Mouse (Mus musculus): ENCODE results near the gene Mtfmt.

Mtfmt gene

DNA sequence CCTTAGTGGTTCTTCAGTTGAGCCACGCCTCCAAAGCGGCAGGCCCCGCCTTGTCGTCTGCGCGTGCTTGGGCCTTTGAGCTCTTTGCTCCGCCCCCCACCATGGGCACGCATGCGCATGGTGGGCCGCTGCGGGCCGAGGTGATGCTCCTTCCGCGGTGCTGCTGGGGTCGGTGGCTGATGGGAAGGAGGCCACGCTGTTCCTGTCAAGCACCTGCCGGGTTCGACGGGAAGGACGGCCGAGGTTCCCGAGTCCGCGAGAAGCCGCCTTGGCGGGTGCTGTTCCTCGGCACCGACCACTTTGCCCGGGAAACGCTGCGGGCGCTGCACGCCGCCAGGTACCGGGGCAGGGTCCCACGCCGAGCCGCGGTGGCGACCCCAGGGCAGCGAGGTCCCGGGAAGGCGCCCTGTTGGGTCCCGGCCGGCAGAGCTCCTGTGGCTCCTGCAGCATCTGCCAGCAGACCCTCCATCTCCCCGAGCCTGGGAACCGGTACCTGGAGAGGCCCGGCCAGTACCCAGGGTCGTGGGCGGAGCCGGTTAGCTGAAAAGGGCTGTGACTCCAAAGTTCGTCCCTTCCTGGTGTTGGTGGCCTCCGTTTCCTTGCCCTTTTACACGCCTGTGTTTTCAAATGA lies at the start of gene Mtfmt:
Gene Mtfmt, plus strand, starts transcription at position 112 of the 631 bp plus-strand sequence.
- peak; percentile 79 for DNase-seq (ENCODE audit: low read depth, low spot score)

DNA sequence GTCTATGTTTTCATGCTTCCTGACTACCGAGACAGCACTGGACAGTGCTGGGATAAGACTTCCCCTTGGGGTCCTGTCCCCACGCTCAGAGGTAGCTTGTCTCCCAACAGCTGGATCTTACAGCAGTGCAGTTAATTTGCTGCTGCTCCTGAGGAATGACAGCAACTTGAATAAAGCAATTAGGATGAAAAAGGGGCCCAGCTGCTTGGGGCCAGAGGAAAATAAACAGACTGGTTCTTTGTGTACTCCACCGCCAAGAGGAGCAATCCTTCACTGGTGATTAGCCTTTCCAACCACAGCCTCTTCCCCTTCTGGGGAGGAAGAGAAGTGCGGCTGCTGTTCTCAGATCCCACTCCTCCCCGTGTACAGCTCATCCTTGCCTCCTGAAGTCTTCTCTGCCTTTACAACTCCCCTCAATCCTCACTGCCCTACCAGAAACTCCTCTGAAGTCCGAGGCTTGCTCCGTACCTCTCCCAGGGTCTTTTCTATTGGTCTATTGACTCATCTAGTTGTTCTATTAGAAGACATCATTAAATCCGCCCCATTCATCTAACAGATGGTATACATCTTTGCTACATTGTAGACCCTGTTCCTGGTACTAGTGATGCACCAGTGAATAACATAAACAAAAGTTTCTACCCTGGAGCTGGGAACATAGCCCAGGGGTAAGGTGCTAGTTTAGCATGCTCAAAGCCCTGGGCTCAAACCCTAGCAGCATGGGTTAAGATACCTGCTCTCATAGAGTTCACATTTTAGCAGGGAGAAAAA lies 49.0 kb upstream of the Mtfmt start:
- DNase-seq (ENCODE audit: low read depth, low spot score) = no peak

DNA sequence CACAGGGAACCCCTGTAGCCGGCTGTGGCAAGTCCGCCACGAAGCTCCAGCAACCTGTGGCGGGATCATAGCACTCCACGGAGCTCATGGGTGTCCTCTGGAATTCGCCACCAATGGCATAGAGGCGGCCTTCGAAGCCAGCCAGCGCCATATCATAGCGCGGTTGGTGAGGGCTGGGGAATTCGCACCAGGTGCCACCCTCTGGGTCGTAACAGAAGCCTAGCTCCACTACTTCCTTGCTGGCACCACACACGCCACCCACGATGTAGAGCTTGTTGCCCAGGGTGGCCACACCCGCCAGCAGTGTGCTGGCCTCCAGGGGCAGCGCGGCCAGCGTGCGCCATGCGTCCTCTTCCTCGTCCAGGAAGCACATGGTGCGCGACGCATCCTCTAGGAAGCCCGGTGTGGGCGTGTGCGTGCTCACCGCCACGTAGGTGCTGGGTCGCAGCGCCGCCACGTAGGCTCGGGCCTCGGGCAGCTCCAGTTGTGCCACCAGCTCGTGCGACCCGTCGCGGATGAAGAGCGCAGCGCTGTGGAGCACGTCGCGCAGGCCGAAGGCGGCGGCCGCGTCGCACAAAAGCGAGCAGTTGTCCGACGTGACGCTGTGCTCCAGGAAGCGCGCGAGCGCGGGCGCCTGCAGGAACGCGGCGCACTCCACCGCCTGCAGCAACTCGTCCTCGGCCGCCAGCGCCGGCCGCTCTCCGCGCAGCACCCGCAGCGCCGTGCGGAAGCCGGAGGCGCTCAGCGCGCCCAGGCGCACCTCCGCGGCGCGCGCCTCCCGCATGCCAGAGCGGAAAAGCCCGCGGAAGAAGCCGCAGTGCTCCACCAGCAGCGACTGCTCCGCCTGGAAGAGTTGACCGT lies 44.6 kb upstream of the Mtfmt start:
- DNase-seq (ENCODE audit: low read depth, low spot score) = no peak

DNA sequence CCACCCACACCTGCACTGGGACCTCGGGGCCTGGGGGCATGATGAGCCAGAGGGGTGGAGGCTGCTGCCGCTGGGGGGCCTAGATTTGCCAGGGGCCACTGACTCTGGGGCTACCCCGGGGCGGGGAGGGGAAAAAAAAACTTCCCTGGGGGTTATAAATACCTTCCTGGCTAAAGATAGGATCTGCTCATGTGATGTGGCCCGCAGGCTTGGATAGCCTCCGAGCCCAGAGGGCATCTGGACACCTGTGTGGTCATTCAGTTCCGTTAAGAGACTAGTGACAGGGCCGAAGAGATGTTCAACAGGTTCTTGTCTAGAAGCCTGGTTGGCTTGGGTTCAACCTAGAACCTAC lies 44.0 kb upstream of the Mtfmt start, which contains the start of gene Kbtbd13:
Gene Kbtbd13, minus strand, starts transcription at position 40 of the 352 bp plus-strand sequence.
- no peak for DNase-seq (ENCODE audit: low read depth, low spot score)

DNA sequence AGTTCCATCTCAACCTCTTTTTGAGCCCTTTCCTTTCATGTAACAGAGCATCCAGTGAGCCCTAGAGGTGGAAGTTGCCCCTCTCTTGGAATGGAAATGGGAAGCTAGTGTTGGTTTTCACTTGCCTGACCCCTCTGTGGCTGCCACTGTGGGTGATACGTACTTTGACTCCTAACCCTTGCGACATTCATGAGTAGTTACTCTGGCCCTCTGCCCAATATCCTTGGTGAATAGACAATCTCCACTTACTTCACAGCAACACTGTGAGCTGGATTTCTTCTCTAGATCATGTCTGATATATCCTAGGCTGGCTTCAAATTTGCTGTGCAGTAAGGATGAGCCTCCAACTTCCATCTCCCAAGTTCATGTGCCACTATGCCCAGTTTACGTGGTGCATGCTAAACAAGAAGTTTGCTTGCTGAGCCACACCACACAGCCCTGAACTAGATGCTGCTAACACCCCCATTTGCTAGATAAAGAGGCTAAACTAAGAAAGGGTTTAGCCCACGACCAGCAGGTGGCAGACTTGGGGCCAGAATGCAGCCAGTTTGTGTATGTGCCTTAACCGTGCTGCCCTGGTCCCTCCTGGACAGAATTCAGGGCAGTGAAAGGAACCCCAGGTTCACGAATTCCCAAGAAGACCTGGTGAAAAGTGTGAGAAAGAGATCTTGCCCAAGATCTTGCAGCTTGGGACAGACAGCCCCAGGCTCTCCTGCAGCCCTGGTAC lies 42.8 kb upstream of the Mtfmt start:
- DNase-seq (ENCODE audit: low read depth, low spot score) = no peak

DNA sequence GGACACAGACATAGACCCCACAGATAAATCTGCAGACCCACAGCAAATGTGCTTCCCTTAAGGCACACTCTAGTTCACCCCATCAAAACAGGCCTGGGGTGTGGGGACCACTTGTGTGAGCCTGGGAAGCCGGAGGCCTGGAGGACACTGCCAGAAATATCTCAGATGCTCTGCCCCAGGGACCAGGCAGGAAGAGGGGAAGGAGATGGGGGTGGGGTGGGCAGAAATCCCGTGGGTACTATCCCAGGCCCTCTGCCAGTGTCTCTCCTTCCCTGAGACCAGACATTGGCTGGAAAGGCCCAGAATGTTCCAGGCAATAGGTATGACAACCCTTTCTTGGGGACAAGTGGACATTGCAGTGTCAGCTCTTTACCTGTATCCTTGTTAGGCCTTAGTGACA lies 42.0 kb upstream of the Mtfmt start:
- DNase-seq (ENCODE audit: low read depth, low spot score) = no peak

DNA sequence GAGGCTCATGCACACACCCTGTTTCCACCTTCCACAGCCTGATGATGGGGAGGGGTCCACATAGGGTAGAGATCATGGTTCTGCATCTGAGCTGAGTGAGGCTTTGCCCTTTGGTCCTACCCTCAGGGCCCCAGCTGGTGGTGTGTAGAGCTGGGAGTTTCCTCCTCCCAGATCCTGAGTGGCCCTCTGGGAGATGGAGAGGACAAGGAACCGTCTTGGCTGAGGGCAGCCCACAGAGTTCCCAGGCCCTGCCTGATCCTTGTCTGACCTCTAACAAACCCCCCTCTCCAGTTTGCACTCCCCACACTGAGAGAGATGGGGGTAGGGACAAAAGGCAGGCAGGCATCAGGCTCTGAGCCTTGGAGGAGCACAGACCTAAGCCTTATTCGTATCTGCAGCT lies 41.2 kb upstream of the Mtfmt start:
- no peak for DNase-seq (ENCODE audit: low read depth, low spot score)

DNA sequence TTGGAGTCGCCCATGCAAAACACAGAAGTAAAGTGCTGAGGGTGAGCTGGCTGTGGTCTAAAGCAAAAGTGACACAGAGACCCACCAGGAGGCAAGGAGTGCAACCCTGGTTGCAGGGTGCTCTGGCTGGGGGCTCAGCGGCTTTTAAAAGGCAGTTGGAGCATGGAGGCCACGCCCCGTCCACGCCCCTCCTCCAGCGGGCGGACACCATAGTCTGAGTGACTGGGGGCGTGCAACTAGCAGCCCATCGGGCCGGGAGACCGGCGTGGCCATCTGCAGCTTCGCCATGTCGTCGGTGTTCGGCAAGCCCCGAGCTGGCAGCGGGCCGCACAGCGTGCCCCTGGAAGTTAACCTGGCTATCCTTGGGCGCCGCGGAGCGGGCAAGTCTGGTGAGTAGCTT lies 37.3 kb upstream of the Mtfmt start, which contains the start of gene Rasl12:
Gene Rasl12, plus strand, starts transcription at position 228 of the 400 bp plus-strand sequence.
- no peak for DNase-seq (ENCODE audit: low read depth, low spot score)

DNA sequence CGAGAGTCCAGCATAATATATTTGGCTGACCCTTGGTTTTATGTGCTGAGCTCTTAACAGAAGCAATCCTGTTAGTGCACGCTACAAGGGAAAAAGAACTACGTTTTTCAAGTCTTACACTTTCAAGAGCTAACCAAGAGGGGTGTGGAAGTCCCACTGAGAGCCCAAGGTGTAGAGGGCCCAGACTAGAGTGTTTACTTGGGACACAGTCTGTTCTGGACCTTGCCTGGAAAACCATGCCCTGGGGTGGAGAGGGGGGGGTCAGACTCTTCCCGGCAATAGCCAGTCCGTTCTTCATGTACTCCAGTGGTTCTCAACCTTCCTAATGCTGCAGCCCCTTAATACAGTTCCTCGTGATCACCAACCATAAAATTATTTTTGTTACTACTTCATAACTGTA lies 35.6 kb upstream of the Mtfmt start:
- DNase-seq (ENCODE audit: low read depth, low spot score) = no peak

DNA sequence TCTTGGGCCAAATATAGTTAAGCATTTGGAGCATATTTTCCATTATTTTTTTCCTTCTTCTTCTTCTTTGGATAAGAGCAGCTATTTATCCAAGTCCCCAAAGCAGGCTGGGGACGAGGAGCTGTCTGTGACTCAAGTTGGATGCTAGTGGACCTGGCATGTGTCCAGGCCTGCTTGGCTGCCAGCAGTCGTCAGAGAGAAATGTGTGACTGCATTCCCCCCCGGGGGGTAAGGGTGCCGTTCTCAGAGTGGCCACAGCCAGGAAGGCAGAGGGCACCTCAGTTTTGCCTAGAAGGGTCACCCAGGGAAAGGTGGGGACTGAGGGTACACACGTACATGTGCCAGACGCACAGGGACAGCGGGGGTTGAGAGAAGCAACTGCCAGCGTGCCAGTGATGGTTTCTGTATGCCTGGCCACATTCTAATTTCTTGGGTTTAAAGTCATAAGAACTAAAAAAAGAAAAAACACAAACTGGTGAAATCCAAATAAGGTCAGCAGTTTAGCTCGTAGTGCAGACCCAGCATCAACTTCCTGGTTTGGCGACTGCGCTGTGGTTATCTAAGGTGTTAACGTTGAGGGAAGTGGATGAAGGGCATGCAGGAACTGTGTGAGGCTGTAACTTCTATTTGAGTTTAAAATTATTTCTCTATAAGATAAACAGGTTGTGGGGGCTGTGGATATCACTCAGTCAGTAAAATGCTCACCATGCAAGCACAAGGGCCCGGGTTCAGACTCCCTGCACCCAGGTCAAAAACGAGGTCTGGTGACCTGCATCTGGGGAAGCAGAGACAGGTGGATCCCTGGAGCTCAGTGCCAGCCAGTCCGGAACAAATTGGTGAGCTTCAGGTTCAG lies 31.0 kb upstream of the Mtfmt start:
- peak; percentile 62 for DNase-seq (ENCODE audit: low read depth, low spot score)

DNA sequence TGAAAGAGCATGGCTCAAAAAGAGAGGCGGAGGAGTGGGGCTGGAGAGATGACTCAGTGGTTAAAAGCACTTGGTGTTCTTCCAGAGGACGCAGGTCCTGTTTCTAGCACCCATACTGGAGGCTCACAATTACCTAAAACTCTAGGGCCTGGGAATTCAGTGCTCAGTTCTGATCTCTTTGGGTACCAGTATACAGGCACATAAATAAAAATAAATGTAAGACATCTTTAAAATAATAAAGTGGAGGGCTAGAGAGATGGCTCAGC lies 30.5 kb upstream of the Mtfmt start:
- DNase-seq (ENCODE audit: low read depth, low spot score) = no peak

DNA sequence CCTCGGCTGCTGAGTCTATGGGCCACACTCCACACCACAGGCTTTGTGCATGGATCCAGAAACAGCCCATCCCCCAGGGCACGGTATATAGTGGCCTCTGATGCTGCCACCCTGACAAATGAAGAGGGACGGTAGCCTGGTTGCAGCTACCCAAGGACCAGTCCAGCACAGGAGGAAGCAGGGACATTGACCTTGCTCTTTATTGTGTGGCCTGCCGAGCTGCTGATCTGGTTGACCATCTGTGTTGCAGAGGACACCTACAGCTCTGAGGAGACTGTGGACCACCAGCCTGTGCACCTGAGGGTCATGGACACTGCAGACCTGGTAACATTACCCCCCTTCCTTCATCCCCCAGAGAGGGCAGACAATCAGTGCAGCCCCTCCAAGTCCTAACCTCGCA lies 28.3 kb upstream of the Mtfmt start:
- DNase-seq (ENCODE audit: low read depth, low spot score) = no peak

DNA sequence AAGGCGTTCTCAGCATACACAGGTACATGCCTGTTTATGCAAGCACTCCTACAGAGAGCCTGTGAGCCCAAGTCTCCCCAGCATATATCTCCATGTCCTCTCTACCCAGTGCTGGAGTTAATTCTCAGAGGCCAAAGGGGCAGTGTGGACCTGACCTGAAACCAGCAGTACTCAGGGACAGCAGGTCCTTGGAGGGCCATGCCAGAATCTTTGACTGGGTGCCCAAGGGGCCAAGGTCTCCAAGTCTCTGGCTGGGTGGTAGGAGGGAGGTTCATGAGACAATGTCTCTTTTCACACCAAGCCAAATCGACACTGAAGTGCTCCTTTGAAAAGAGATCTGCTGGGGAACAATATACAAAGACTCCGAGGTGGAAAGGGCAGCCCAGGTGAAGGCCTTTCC lies 27.7 kb upstream of the Mtfmt start:
- DNase-seq (ENCODE audit: low read depth, low spot score) = no peak

DNA sequence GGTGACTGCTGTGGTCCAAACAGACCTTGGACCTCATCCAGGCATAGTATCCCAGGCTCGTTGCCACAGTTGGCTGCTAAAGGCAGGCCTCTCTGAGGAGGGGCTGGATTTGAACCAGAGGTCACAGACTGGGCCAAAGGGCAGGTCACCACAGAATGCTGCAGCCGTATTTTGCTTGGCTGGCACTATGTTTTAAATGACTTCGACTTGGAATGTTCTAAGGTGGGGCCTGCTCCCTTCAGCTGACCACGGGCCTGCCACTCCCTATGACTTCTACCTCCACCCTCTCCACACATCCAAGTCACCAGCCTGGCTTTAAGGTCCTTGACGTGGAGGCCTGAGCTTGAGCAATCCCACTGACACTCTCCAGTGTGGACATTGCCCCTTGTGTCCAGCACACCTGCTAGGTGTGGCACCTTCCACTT lies 26.7 kb upstream of the Mtfmt start:
- no peak for DNase-seq (ENCODE audit: low read depth, low spot score)

DNA sequence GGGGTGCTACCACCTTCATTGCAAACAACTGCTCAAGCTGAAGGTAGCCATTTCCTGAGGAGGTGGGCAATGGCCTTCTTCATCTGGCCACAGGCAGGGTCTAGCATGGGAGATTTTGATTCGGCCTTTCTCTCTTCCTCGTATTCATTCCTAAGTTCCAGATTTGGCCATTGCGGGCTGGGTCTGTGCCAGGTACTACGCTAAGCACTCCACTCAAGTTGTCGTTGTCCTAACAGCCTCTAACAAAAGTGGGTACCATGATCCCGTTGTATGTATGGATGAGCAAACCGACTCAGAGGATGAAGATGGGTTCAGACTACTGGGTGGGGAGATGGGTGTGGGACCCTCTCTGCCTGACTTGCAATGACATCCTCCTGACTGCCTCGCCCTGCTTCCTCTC lies 25.2 kb upstream of the Mtfmt start:
- DNase-seq (ENCODE audit: low read depth, low spot score) = no peak

DNA sequence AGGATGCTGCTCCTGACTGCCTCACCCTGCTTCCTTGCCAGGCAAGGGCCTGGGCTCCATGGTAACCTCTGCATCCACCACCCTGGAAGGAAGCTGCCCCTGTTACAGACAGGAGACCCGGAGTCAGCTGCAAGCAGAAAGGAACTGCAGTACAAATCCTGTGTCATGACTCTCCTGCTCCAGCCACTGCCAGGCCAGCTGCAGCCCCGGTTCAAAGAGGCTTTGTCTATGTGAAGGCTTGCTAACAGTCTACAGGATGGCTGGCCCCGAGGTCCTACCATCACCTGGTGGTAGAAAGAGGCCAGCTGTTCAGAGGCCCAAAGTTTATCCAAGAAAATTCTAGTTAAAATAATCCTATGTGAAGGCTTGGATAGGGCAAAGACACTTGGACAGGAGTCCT lies 24.3 kb upstream of the Mtfmt start:
- no peak for DNase-seq (ENCODE audit: low read depth, low spot score)

DNA sequence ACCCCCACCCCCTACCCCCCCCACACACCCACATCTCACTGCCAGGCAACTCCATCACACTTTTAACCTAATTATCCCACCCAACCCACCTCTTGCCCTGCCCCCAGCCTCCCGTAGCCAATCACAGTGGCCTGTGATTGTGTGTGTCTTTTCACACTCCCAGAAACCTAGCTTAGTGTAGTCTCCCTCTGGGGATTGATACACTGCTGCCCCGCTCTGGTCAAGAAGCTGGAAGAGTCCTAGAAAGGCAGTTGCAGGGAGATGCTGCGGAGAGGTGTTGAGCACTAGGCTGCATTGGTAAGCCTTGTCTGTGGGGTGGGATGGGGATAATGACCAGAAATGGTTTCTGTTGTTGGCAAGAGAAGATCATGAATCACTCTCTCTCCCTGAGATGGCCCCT lies 17.8 kb upstream of the Mtfmt start:
- DNase-seq (ENCODE audit: low read depth, low spot score) = no peak

DNA sequence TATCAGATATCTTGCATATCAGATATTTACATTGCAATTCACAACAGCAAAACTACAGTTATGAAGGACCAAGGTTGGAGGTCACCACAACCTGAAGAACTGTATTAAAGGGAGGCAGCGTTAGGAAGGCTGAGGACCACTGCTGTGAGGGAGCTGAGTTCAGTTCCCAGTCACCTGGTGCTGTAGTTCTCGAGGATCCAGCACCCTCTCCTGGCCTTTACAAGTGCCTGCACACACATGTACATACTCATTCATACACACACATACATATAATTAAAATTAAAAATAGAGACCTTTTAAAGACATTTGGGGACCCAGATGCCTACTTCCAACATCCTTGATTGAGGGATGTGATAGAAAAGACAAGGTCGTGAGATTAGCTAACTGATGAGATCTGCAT lies 15.9 kb upstream of the Mtfmt start:
- DNase-seq (ENCODE audit: low read depth, low spot score) = no peak

DNA sequence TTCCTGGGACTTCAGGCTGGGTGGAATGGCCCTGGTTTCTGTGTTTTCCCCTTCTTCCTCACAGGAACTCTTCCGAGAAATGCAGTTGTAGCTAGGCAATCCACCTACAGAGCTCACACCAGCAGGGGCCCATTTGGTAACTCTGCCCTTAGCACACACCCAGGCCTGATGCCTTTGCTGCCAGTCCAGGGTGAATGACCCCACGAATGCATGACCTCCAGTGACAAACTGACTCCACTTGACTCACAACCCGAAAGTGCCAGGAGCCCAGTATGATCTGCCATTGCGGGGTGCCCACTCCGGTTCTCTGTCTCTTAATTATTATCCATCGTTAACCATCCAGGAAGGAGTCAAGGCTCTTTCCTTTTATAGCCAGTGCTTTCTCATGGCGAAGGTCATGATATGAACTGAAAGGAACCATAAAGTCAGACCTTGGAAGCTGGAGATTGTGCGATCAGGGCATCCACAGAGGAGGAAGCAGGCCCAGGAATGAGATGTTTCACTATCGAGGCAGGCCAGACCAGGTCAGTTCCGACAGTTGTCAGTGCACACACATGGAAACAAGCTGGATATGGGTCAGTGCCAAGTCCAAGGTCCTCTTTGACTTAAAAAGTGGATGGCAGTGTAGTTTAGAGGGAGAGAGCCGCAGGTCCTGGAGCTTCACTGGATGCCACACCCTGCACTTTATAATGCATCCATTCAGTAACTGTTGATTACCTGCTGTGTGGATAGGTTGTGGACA lies 12.7 kb upstream of the Mtfmt start, which contains the start of gene Slc51b:
Gene Slc51b, minus strand, starts transcription at position 196 of the 742 bp plus-strand sequence.
- no peak for DNase-seq (ENCODE audit: low read depth, low spot score)

DNA sequence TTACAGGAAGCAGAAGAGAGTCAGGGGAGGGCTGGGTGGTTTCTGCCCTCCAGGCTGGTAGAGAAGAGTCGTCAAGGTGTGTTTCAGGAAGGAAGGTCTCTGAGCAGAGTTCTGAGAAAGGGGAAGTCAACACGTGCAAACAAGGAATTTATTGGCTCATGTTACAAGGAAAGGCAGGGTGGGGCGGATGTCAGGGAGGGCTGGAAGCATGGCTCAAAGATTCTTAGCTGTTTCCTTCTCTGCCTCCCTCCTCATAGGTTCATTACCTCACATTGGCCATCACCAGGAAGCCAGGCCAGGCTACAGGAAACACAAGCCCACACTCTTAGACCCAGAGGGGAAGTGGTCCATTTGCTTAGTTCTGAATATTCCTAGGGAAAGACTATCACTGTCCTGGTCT lies 11.2 kb upstream of the Mtfmt start:
- DNase-seq (ENCODE audit: low read depth, low spot score) = no peak

Measured in telencephalon, adult 2 months (tissue).